Mouse (Mus musculus) G1E (cell line): ENCODE measurements around the gene Prr29.

Experiments used
- CTCF ChIP-seq: IDR thresholded peaks from 2 replicates; pipeline ENCODE4 v1.5.1; 2012; ENCODE audit warnings: low read depth, low read length, inconsistent platforms, mixed read lengths
- GATA1 ChIP-seq: IDR thresholded peaks from 2 replicates; pipeline ENCODE4 v1.6.1; 2012; ENCODE audit warnings: borderline replicate concordance, low read length, inconsistent platforms, mixed read lengths
- GATA2 ChIP-seq: IDR thresholded peaks from 2 replicates; pipeline ENCODE4 v1.6.1; 2012; ENCODE audit warnings: low read depth, low read length, inconsistent platforms, borderline replicate concordance
- POLR2AphosphoS5 ChIP-seq: IDR thresholded peaks from 2 replicates; pipeline ENCODE4 v1.6.1; 2012; ENCODE audit warnings: low read depth, low read length, inconsistent platforms; ENCODE audit not compliant: insufficient replicate concordance

DNA sequence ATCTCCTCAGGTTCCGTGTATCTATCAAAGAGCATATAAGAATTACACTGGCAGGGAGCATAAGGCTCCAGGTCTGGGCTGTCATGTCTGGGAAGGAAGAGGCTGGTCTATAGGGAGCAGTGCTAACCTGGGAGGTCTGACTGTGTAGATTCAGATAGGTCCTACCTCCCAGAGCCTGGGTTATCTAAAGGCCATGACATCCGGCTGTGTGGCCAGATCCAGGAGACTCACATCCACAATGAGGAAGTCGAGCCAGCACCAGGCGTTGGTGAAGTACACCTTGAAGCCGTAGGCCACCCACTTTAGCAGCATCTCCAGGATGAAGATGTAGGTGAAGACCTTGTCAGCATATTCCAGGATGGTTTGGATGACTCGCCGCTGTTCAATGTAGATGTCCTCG, 38.8 kb upstream of the Prr29 start:
- TF ChIP-seq CTCF (no peak), GATA2 (no peak), GATA1 (no peak), POLR2AphosphoS5 (no peak)
